Mouse (Mus musculus): ENCODE data around the gene Psme2b.
"Not testable (repeated sequence)": the region's sequence is repeated elsewhere in the genome, so short reads cannot be mapped to it uniquely, and the experiment has no call there.

Gene Psme2b

GRCm38 (mm10) chr11:48900654-48901566 is 45.1 kb downstream of the Psme2b start:
- DNase-seq, result not testable (repeated sequence)

DNA sequence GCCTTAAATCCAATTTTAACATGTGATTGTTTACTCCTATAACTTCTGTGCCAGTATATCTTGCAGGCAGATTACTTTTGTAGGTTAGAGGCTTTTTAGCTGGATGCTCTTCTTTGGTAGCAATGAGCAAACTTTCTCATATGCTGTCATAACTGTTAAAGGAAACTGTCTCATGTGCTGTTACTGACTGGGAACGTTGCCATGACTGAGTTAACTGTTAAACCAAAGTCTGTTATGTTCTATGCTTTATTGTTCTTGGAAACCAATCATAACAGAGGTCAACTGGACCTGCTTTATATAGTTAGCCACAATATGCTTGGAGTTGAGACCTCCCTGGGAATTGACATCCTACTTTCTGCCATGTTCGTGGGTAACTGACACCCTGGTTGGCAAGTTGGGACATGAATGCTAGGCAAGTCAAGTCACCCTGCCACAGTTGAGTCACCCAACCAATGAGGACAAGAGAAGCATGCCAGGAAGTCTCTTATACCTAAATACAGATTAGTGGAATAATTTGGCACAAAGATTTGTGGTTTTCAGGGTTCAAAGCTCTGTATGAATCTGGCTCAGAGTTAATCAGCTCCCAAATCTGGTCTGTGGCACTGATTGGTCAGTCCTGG is 47.1 kb downstream of the Psme2b start:
- no peak for DNase-seq

Data from right cerebral cortex, postnatal 4 days (tissue).